Mouse (Mus musculus): ENCODE data around the gene Ackr2.

- TF ChIP-seq POLR2A (IDR thresholded peaks at IDR 0.05; ENCODE audit: control insufficient read depth, low read depth, low read length) (no peak), CTCF (IDR thresholded peaks at IDR 0.05; ENCODE audit: control insufficient read depth, insufficient read depth, insufficient replicate concordance, low read depth, low read length) (no peak)
Observed at GRCm38 (mm10) chr9:121858153-121858488, 40.0 kb upstream of the Ackr2 start, which contains the start of gene Higd1a.
